Mouse (Mus musculus) hindbrain, embryonic 13.5 days (tissue): ENCODE measurements around the gene Katnal1. TPM values are rescaled to one million over a fixed set of nuclear protein-coding genes. Genes with fewer than 3 reads are reported as not detected.

Source experiments
- ATAC-seq: fragments of 200-750 bp; cut with Nextera tagmentation; 2 replicates; pipeline ENCODE4 v1.8.0; 2017; ENCODE audit warnings: moderate TSS enrichment; ENCODE audit not compliant: low FRiP score
- H3K27ac ChIP-seq: fragments of 300-500 bp; sonication (generic); 2 replicates; pipeline ENCODE4 v1.5.1; 2015; ENCODE audit warnings: inconsistent platforms, mild to moderate bottlenecking, moderate library complexity
- H3K27me3 ChIP-seq: fragments of 300-500 bp; sonication (generic); 2 replicates; pipeline ENCODE4 v1.6.1; 2015; ENCODE audit warnings: mild to moderate bottlenecking, inconsistent platforms
- H3K36me3 ChIP-seq: fragments of 300-500 bp; sonication (generic); 2 replicates; pipeline ENCODE4 v1.6.1; 2015; ENCODE audit warnings: mild to moderate bottlenecking, inconsistent platforms
- H3K4me1 ChIP-seq: fragments of 300-500 bp; sonication (generic); replicated peaks from 2 replicates; pipeline ENCODE4 v1.6.1; 2015; ENCODE audit warnings: inconsistent platforms
- H3K4me2 ChIP-seq: fragments of 300-500 bp; sonication (generic); 2 replicates; pipeline ENCODE4 v1.6.1; 2015; ENCODE audit warnings: inconsistent platforms, mild to moderate bottlenecking, moderate library complexity
- H3K4me3 ChIP-seq: fragments of 300-500 bp; sonication (generic); 2 replicates; pipeline ENCODE4 v1.5.1; 2015; ENCODE audit warnings: mild to moderate bottlenecking, inconsistent platforms
- H3K9ac ChIP-seq: fragments of 300-500 bp; sonication (generic); 2 replicates; pipeline ENCODE4 v1.6.1; 2015; ENCODE audit warnings: mild to moderate bottlenecking, inconsistent platforms
- H3K9me3 ChIP-seq: fragments of 300-500 bp; sonication (generic); 2 replicates; pipeline ENCODE4 v1.6.1; 2016; ENCODE audit warnings: inconsistent platforms
- WGBS: fragments of 180-500 bp; shearing (Covaris S2); methylation state at CpG from one replicate; pipeline ENCODE4 v1.1.7; 2015; 5-methylcytosine and 5-hydroxymethylcytosine counted together
- polyA plus RNA-seq: library from polyadenylated mRNA; unstranded; fragments of >200 nt; fragmentation: Nextera tagmentation; extraction: Ambion mirVana; gene quantifications from 2 replicates; pipeline ENCODE4 v1.2.1, GENCODE M21; 2015

The Katnal1 gene
- polyA plus RNA-seq, 1 experiment from 2014 or later = 33.4 TPM

GRCm38 (mm10) chr5:148896515-148896914, 32.6 kb downstream of the Katnal1 start:
- Histone ChIP-seq H3K9ac (no peak overlapping the region), H3K36me3 (peaks cover 30% of the 10 kb centered on the region), H3K27me3 (no peaks in the 10 kb centered on the region), H3K4me1 (peaks cover 25% of the 10 kb centered on the region), H3K9me3 (no peaks in the 10 kb centered on the region), H3K4me3 (no peak overlapping the region), H3K27ac (no peak overlapping the region), H3K4me2 (no peak overlapping the region)
- ATAC-seq = no peak
- WGBS = 82% methylated on average over 10 of the region's 10 CpGs

GRCm38 (mm10) chr5:148895833-148896232, 33.3 kb downstream of the Katnal1 start:
- ATAC-seq = no peak
- no peak overlapping the region for H3K9ac ChIP-seq
- H3K4me2 ChIP-seq = no peak overlapping the region
- H3K27ac ChIP-seq = no peak overlapping the region
- peaks cover 25% of the 10 kb centered on the region for H3K4me1 ChIP-seq
- no peaks in the 10 kb centered on the region for H3K27me3 ChIP-seq
- H3K36me3 ChIP-seq = peaks cover 36% of the 10 kb centered on the region
- no peaks in the 10 kb centered on the region for H3K9me3 ChIP-seq
- no peak overlapping the region for H3K4me3 ChIP-seq
- WGBS = 91% methylated on average over 7 of the region's 7 CpGs

- Histone ChIP-seq H3K36me3 (peaks cover 43% of the 10 kb centered on the region), H3K4me3 (no peak overlapping the region), H3K27ac (no peak overlapping the region), H3K9me3 (no peaks in the 10 kb centered on the region), H3K4me1 (peaks cover 25% of the 10 kb centered on the region), H3K27me3 (no peaks in the 10 kb centered on the region), H3K4me2 (no peak overlapping the region), H3K9ac (no peak overlapping the region)
- 38% methylated on average over 5 of the region's 5 CpGs for WGBS
- ATAC-seq = no peak
Observed at GRCm38 (mm10) chr5:148895034-148895433, 34.1 kb downstream of the Katnal1 start.

DNA sequence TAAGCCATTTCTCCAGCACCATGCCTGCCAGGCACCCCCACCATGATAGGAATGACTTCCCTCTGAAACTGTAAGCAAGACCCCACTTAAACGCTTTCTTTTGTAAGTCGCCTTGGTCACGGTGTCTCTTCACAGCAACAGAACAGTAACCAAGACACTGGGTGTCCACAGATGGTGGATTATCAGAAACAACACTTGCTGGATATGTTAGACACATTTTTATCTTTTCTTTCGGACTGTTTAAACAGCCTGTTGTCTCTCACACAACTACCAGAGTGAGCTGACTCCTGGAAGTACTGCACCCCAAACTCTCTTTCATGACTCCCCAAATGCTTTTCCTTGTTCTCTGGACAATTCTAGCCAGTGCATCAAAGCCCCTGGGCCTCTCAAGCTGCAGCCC, 38.9 kb downstream of the Katnal1 start:
- peaks cover 72% of the 10 kb centered on the region for H3K36me3 ChIP-seq

DNA sequence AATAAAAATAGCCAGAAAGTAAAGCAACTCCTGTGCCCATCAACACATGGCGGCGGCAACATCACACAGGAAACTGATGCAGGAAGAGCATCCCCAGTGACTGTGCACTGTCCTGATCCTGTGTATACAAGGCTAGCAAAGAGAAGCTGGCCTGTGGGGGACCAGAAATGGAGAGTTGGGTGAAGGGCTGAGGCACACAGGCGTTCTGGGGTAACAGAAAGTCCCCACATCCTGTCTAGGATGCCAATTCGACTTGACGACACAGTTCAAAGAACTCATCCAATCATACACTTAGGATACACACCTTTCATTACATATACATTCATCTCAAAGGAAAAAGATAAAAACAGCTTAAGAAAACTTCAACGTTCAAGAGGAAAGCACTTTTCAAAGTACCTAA, 41.1 kb downstream of the Katnal1 start:
- Histone ChIP-seq H3K4me3 (no peak overlapping the region), H3K4me2 (no peak overlapping the region), H3K27me3 (no peaks in the 10 kb centered on the region), H3K27ac (no peak overlapping the region), H3K36me3 (peaks cover 73% of the 10 kb centered on the region), H3K4me1 (no peaks in the 10 kb centered on the region), H3K9ac (no peak overlapping the region), H3K9me3 (no peaks in the 10 kb centered on the region)
- no peak for ATAC-seq
- WGBS = 94% methylated on average over 6 of the region's 6 CpGs

More for the DNA sequence above, 38.9 kb downstream of the Katnal1 start:
- no peak overlapping the region for H3K27ac ChIP-seq
- no peaks in the 10 kb centered on the region for H3K9me3 ChIP-seq
- no peak overlapping the region for H3K9ac ChIP-seq
- no peak overlapping the region for H3K4me2 ChIP-seq
- H3K4me1 ChIP-seq = peaks cover 6% of the 10 kb centered on the region
- H3K27me3 ChIP-seq = no peaks in the 10 kb centered on the region
- no peak for ATAC-seq
- 96% methylated on average over 4 of the region's 4 CpGs for WGBS
- no peak overlapping the region for H3K4me3 ChIP-seq

DNA sequence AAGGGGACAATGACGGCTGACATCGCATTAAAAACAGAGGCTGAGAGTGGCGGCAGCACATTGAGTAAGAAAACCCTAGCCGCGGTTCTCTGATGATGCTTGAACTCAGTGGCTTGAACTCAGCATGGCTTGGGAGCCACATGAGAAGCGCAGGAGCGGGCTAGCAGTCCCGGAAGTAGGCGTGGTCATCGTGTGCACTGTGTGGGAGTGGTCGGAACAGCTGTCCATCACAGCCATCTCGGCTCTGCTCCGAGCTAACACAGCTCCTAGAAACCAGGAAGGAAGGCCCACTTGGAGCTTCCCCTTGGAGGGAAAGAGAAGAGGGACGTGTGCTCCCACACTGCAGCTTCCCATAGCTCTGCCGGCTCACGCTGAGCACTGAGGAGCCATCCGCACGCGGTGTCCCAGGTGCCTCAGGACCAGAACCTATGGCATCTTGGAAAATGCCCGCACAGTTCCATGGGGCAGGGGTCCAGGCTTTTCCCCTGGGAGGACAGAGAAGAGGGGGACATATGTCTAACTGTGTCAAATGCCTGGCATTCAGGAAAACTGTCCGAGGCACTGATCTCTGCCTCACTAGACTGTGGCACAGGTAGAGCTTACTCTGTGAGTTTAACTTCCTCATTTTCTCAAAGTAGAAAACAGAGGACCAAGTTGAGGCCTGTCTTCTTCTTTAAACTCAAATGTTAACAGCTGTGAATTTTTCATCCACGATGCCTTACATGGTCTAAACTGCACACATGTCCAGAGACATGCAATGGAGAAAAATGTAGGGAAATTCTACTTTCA, 43.1 kb downstream of the Katnal1 start:
- ATAC-seq = peak; percentile 94
- peaks cover 58% of the 10 kb centered on the region for H3K36me3 ChIP-seq
- 35% methylated on average over 22 of the region's 22 CpGs for WGBS
- peak overlapping the region; percentile 46; the same call in 1 of the 2 replicates for H3K9ac ChIP-seq
- H3K4me1 ChIP-seq = no peaks in the 10 kb centered on the region
- peak overlapping the region; percentile 21 for H3K4me3 ChIP-seq
- H3K4me2 ChIP-seq = peak overlapping the region; percentile 41
- peak overlapping the region; percentile 58; the same call in 1 of the 2 replicates for H3K27ac ChIP-seq
- H3K27me3 ChIP-seq = no peaks in the 10 kb centered on the region
- no peaks in the 10 kb centered on the region for H3K9me3 ChIP-seq

- Histone ChIP-seq H3K9ac (no peak overlapping the region), H3K36me3 (peaks cover 48% of the 10 kb centered on the region), H3K4me1 (no peaks in the 10 kb centered on the region), H3K27ac (no peak overlapping the region), H3K27me3 (no peaks in the 10 kb centered on the region), H3K4me2 (no peak overlapping the region), H3K9me3 (0 out of 2 replicates have a peak, but pooled peaks cover 5% of the 10 kb centered on the region), H3K4me3 (no peak overlapping the region)
- WGBS = 92% methylated on average over 8 of the region's 8 CpGs
- ATAC-seq = no peak
Observed at GRCm38 (mm10) chr5:148883671-148884070, 45.4 kb downstream of the Katnal1 start.

- H3K36me3 ChIP-seq = peaks cover 61% of the 10 kb centered on the region
- ATAC-seq = no peak
- 89% methylated on average over 6 of the region's 6 CpGs for WGBS
- no peak overlapping the region for H3K9ac ChIP-seq
- no peak overlapping the region for H3K4me3 ChIP-seq
- no peak overlapping the region for H3K4me2 ChIP-seq
- H3K4me1 ChIP-seq = no peaks in the 10 kb centered on the region
- H3K27ac ChIP-seq = no peak overlapping the region
- H3K9me3 ChIP-seq = 0 out of 2 replicates have a peak, but pooled peaks cover 5% of the 10 kb centered on the region
- no peaks in the 10 kb centered on the region for H3K27me3 ChIP-seq
Observed at GRCm38 (mm10) chr5:148879218-148879617, 49.9 kb downstream of the Katnal1 start.

DNA sequence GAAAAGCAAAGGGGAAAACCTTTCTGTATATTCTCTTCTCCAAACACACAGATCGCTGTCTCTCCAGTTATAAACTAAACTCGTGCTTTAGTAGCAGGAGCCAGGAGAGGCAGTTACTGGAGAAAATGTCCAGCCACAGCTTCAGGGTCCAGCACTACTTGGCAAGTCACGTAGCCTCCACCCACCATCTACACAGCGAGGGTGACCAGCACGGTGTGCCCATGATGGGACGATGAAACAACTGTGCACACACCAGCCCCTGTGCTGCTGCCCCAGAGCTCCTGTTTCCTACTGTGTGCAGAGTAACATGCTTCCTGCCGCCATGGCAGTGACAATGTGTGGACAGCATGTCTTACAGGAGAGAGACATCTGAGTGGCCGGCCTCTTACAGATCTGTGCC, 56.0 kb downstream of the Katnal1 start:
- no peak overlapping the region for H3K4me3 ChIP-seq
- peaks cover 51% of the 10 kb centered on the region for H3K36me3 ChIP-seq
- H3K9me3 ChIP-seq = peaks cover 5% of the 10 kb centered on the region; the same call in 1 of the 2 replicates
- no peak for ATAC-seq
- no peak overlapping the region for H3K9ac ChIP-seq
- no peaks in the 10 kb centered on the region for H3K27me3 ChIP-seq
- H3K27ac ChIP-seq = no peak overlapping the region
- no peaks in the 10 kb centered on the region for H3K4me1 ChIP-seq
- no peak overlapping the region for H3K4me2 ChIP-seq
- WGBS = 89% methylated on average over 8 of the region's 8 CpGs

DNA sequence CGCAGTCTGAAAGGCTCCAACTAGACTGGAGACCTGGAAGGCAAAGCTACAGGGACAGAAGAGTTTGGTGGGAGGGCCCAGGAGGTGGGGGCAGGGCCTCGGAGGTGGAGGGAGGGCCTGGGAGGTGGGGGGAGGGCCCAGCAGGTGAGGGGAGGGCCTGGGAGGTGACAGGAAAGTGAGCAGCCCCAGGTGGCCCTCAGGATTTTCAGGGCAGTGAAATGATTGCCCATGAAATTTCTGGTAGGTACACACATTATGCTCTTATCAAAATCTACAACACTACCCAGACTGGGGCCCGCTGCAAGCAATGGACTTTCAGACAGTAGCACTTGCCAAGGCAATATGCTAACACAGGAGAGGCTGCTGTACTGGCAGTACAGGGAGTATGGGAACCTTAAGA, 59.5 kb downstream of the Katnal1 start:
- Histone ChIP-seq H3K9ac (no peak overlapping the region), H3K9me3 (peaks cover 5% of the 10 kb centered on the region; the same call in 1 of the 2 replicates), H3K4me2 (no peak overlapping the region), H3K4me1 (0 out of 2 replicates have a peak, but pooled peaks cover 3% of the 10 kb centered on the region), H3K4me3 (no peak overlapping the region), H3K27ac (no peak overlapping the region), H3K36me3 (peaks cover 17% of the 10 kb centered on the region), H3K27me3 (no peaks in the 10 kb centered on the region)
- no peak for ATAC-seq
- 53% methylated on average over 3 of the region's 3 CpGs for WGBS

- Histone ChIP-seq H3K4me2 (no peak overlapping the region), H3K9ac (no peak overlapping the region)
- WGBS = 85% methylated on average over 6 of the region's 6 CpGs
Observed at GRCm38 (mm10) chr5:148867766-148868165, 61.4 kb downstream of the Katnal1 start.

DNA sequence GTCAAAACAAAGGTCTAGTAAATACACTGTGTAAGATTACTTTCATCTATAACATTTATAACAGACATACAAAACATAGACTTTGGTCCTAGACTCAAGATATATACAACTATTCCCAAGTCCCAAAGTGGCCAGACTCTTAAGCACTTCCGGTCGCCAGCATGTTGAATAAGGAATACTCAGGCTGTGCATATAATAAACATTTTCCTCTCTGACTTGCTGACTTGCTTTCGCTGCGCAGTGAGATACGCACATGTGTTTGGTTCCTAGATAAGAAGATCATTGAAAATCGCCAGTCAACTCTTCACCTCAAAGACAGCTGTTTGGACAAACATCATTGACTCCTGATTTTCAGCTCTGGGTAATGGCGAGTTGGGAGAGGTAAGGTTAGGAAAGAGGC, 61.9 kb downstream of the Katnal1 start:
- H3K36me3 ChIP-seq = peaks cover 1% of the 10 kb centered on the region; the same call in 1 of the 2 replicates
- peaks cover 5% of the 10 kb centered on the region; the same call in 1 of the 2 replicates for H3K9me3 ChIP-seq
- H3K4me2 ChIP-seq = no peak overlapping the region
- ATAC-seq = no peak
- H3K4me3 ChIP-seq = no peak overlapping the region
- H3K9ac ChIP-seq = no peak overlapping the region
- 0 out of 2 replicates have a peak, but pooled peaks cover 3% of the 10 kb centered on the region for H3K4me1 ChIP-seq
- WGBS = 88% methylated on average over 7 of the region's 7 CpGs
- no peak overlapping the region for H3K27ac ChIP-seq
- H3K27me3 ChIP-seq = no peaks in the 10 kb centered on the region

More at GRCm38 (mm10) chr5:148867766-148868165, 61.4 kb downstream of the Katnal1 start:
- Histone ChIP-seq H3K9me3 (peaks cover 5% of the 10 kb centered on the region; the same call in 1 of the 2 replicates), H3K4me1 (0 out of 2 replicates have a peak, but pooled peaks cover 3% of the 10 kb centered on the region), H3K36me3 (peaks cover 7% of the 10 kb centered on the region; the same call in 1 of the 2 replicates), H3K4me3 (no peak overlapping the region), H3K27ac (no peak overlapping the region), H3K27me3 (no peaks in the 10 kb centered on the region)
- ATAC-seq = no peak
